Mouse (Mus musculus): ENCODE measurements around the gene Stard3. TPM values are rescaled to one million over a fixed set of nuclear protein-coding genes. Genes with fewer than 3 reads are reported as not detected.

The Stard3 gene
- total RNA-seq, 2 experiments from 2014 or later: 23.9 to 24.5 TPM

Other genes starting within 250 kb of the Stard3 start
- 10 to 100 TPM; 21.0 to 27.6 TPM for gene Fbxl20, start 208.0 kb upstream of the Stard3 start, total RNA-seq (2021)
- gene Med1, start 165.1 kb upstream of the Stard3 start, total RNA-seq (2021): 10 to 100 TPM; 45.9 to 46.5 TPM
- gene Cdk12, start 155.3 kb upstream of the Stard3 start, total RNA-seq (2021): 10 to 100 TPM; 31.6 to 32.7 TPM
- gene Neurod2, start 28.7 kb upstream of the Stard3 start, total RNA-seq (2021): not detected
- 1 to 10 TPM; 2.7 to 4.0 TPM for gene Ppp1r1b, start 10.0 kb upstream of the Stard3 start, total RNA-seq (2021)
- gene Tcap, start 25.4 kb downstream of the Stard3 start, total RNA-seq (2021): 100 to 1,000 TPM; 469 to 500 TPM
- under 1 TPM in 1 of 2 experiments, not detected in 1; 0.31 TPM for gene Pnmt, start 28.1 kb downstream of the Stard3 start, total RNA-seq (2021)
- gene Pgap3, start 42.1 kb downstream of the Stard3 start, total RNA-seq (2021): 10 to 100 TPM; 14.5 to 17.8 TPM
- gene Erbb2, start 54.1 kb downstream of the Stard3 start, total RNA-seq (2021): 10 to 100 TPM; 12.7 to 19.3 TPM
- gene Mien1, start 80.6 kb downstream of the Stard3 start, total RNA-seq (2021): 10 to 100 TPM; 48.9 to 52.1 TPM
- not detected for gene Grb7, start 88.0 kb downstream of the Stard3 start, total RNA-seq (2021)
- gene Ikzf3, start 187.7 kb downstream of the Stard3 start, total RNA-seq (2021): under 1 TPM; 0.84 to 0.98 TPM
- not detected for gene Zpbp2, start 192.7 kb downstream of the Stard3 start, total RNA-seq (2021)
- 10 to 100 TPM; 46.6 to 48.9 TPM for gene Ormdl3, start 229.0 kb downstream of the Stard3 start, total RNA-seq (2021)
- not detected for gene Lrrc3c, start 239.9 kb downstream of the Stard3 start, total RNA-seq (2021)